Mouse (Mus musculus): Measurements from ENCODE around the gene Dzip1. TPM values are rescaled to one million over a fixed set of nuclear protein-coding genes. Genes with fewer than 3 reads are reported as not detected.

The Dzip1 gene
- total RNA-seq, 2 experiments from 2014 or later = 107 to 113 TPM

- DNase-seq (ENCODE audit: low spot score in 2 of 2) = no peak
These were observed 86.6 kb downstream of the Dzip1 start for GRCm38 (mm10) chr14:118838556-118839120.

GRCm38 (mm10) chr14:118836754-118837153, 88.5 kb downstream of the Dzip1 start:
- DNase-seq (ENCODE audit: low spot score in 2 of 2) = no peak

- DNase-seq (ENCODE audit: low spot score in 2 of 2) = no peak
These were observed 89.1 kb downstream of the Dzip1 start for GRCm38 (mm10) chr14:118836145-118836544.

DNA sequence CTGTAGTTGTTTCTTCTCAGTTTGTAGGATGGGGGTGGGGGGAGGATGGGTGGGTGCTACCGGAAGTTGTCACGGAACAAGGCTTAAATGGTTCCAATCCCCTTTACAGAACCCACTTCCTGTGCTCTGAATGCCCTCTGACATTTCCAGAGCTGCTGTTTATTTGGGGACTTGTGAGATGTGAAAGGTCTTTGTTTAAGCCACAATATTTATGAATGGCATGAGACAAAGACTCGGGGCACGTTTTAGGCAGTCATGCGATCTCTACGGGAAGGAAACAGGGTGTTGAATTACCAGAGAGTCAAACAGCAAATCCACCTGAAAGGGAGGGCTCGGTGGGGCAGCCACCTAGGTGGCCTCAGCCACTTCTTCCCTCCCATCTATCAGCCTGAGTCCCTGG, 90.9 kb downstream of the Dzip1 start:
- no peak for DNase-seq (ENCODE audit: low spot score in 2 of 2)

GRCm38 (mm10) chr14:118833241-118833640, 92.0 kb downstream of the Dzip1 start:
- no peak for DNase-seq (ENCODE audit: low spot score in 2 of 2)

GRCm38 (mm10) chr14:118831597-118831996, 93.7 kb downstream of the Dzip1 start:
- DNase-seq (ENCODE audit: low spot score in 2 of 2) = no peak

- peak; percentile 20 to 36 for DNase-seq (ENCODE audit: low spot score in 2 of 2)
These were observed 95.7 kb downstream of the Dzip1 start for GRCm38 (mm10) chr14:118829331-118830095.

DNA sequence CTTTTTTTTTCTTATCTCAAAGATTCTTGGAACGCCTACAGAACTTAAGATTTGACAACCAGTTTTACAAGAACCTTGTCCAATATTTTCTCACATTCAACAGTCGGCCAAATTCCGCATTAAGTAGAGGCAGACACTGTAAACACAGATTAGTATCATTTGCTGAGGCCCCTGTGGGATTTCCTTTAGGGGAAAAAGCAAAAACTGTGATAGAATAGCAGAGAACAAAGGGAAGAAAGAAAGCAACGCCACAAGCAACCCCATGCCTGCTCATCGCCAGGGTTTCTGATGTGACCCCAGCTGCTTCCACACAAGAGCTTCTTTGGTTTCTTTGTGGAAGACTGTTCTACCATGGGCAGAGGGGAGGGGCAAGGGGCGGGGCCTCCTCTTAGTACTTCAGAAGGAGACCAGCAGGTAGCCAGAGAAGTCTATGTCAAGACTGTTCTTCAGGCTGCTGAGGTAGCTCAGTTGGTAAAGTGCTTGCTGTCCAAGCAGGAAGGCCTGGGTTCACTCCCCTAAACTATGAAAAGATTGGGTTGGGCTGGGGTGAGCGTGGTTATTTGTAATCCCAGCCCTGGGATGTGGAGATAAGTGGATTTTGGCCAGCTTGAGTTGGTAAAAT, 97.9 kb downstream of the Dzip1 start:
- no peak for DNase-seq (ENCODE audit: low spot score in 2 of 2)

DNA sequence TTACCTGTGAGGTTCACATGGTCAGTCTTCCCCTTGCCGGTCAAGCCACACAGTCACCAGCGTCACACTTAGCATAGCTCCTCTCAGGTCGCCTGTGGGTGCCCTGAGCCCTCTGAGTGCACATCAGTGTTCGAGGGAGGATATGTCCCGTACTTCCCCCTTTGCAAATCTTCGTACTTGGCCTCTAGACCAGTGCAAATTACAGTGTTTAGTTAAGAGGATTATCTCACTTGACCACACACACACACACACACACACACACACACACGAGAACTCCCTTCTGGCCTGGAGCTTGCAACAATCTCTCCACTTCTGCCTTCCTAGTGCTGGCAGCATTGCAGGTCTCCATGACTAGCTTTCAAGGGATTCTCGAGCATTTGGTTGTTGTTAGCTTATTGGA, 98.9 kb downstream of the Dzip1 start:
- DNase-seq (ENCODE audit: low spot score in 2 of 2) = no peak

Other genes starting within 250 kb of the Dzip1 start
- 1 to 10 TPM; 8.4 to 9.8 TPM for gene Abcc4, start 219.2 kb downstream of the Dzip1 start, total RNA-seq (2021)
- 10 to 100 TPM; 29.1 to 30.0 TPM for gene Cldn10, start 137.6 kb downstream of the Dzip1 start, total RNA-seq (2021)
- 10 to 100 TPM; 38.8 to 44.4 TPM for gene Dnajc3, start 12.5 kb upstream of the Dzip1 start, total RNA-seq (2021)
- gene Uggt2, start 174.0 kb upstream of the Dzip1 start, total RNA-seq (2021) = 10 to 100 TPM; 24.1 to 28.9 TPM
- 10 to 100 TPM; 49.8 to 58.4 TPM for gene Hs6st3, start 212.9 kb upstream of the Dzip1 start, total RNA-seq (2021)